Mouse (Mus musculus): ENCODE results near the gene Pax8. TPM values are rescaled to one million over a fixed set of nuclear protein-coding genes. Genes with fewer than 3 reads are reported as not detected.

Pax8 gene
- polyA plus RNA-seq, 1 experiment from 2014 or later, result 33.0 TPM

- DNase-seq (ENCODE audit: low spot score) (no peak), ATAC-seq (ENCODE audit: low FRiP score) (no peak)
- WGBS, result 9% methylated on average over 7 of the region's 7 CpGs
- peaks cover 77% of the 10 kb centered on the region for H3K27me3 ChIP-seq (ENCODE audit: control insufficient read depth, insufficient read depth, low read length)
- 0 out of 2 replicates have a peak overlapping the region, but pooled peaks have one; percentile 62 for H3K9ac ChIP-seq
- H3K36me3 ChIP-seq (replicated peaks; ENCODE audit: control insufficient read depth, insufficient read depth), result no peaks in the 10 kb centered on the region
- H3K4me2 ChIP-seq (replicated peaks), result peak overlapping the region; percentile 55
- no peaks in the 10 kb centered on the region for H3K9me3 ChIP-seq (ENCODE audit: control insufficient read depth, low read length)
- peaks cover 15% of the 10 kb centered on the region for H3K4me1 ChIP-seq (replicated peaks; ENCODE audit: control insufficient read depth, insufficient read depth, low read length)
- H3K4me3 ChIP-seq (replicated peaks; ENCODE audit: low read length), result peak overlapping the region; percentile 38
- peak overlapping the region; percentile 49; the same call in 1 of the 2 replicates for H3K27ac ChIP-seq
Observed at GRCm38 (mm10) chr2:24472111-24472510, 3.3 kb downstream of the Pax8 start.

- Histone ChIP-seq H3K4me2 (replicated peaks) (0 out of 2 replicates have a peak overlapping the region, but pooled peaks have one; percentile 29), H3K9me3 (ENCODE audit: control insufficient read depth, low read length) (no peaks in the 10 kb centered on the region), H3K27ac (no peak overlapping the region), H3K4me3 (replicated peaks; ENCODE audit: low read length) (no peak overlapping the region), H3K4me1 (replicated peaks; ENCODE audit: control insufficient read depth, insufficient read depth, low read length) (peaks cover 11% of the 10 kb centered on the region), H3K9ac (no peak overlapping the region), H3K36me3 (replicated peaks; ENCODE audit: control insufficient read depth, insufficient read depth) (no peaks in the 10 kb centered on the region), H3K27me3 (ENCODE audit: control insufficient read depth, insufficient read depth, low read length) (peaks cover 47% of the 10 kb centered on the region)
- WGBS, result 64% methylated on average over 4 of the region's 4 CpGs
- DNase-seq (ENCODE audit: low spot score) (no peak), ATAC-seq (ENCODE audit: low FRiP score) (no peak)
Observed at GRCm38 (mm10) chr2:24469102-24469501, 6.3 kb downstream of the Pax8 start.

GRCm38 (mm10) chr2:24468430-24468829 is 7.0 kb downstream of the Pax8 start:
- DNase-seq (ENCODE audit: low spot score) (no peak), ATAC-seq (ENCODE audit: low FRiP score) (no peak)
- Histone ChIP-seq H3K4me3 (replicated peaks; ENCODE audit: low read length) (no peak overlapping the region), H3K27me3 (ENCODE audit: control insufficient read depth, insufficient read depth, low read length) (peaks cover 41% of the 10 kb centered on the region), H3K4me1 (replicated peaks; ENCODE audit: control insufficient read depth, insufficient read depth, low read length) (peaks cover 4% of the 10 kb centered on the region; the same call in 1 of the 2 replicates), H3K36me3 (replicated peaks; ENCODE audit: control insufficient read depth, insufficient read depth) (no peaks in the 10 kb centered on the region), H3K9ac (no peak overlapping the region), H3K9me3 (ENCODE audit: control insufficient read depth, low read length) (no peaks in the 10 kb centered on the region), H3K27ac (no peak overlapping the region), H3K4me2 (replicated peaks) (peak overlapping the region; percentile 21)
- WGBS, result 42% methylated on average over 1 of the region's 1 CpGs

- H3K4me3 ChIP-seq (replicated peaks; ENCODE audit: low read length), result no peak overlapping the region
- DNase-seq (ENCODE audit: low spot score), result no peak
- ATAC-seq (ENCODE audit: low FRiP score), result no peak
- H3K9me3 ChIP-seq (ENCODE audit: control insufficient read depth, low read length), result no peaks in the 10 kb centered on the region
- H3K4me2 ChIP-seq (replicated peaks), result no peak overlapping the region
- H3K27ac ChIP-seq, result no peak overlapping the region
- no peak overlapping the region for H3K9ac ChIP-seq
- peaks cover 31% of the 10 kb centered on the region for H3K27me3 ChIP-seq (ENCODE audit: control insufficient read depth, insufficient read depth, low read length)
- no peaks in the 10 kb centered on the region for H3K36me3 ChIP-seq (replicated peaks; ENCODE audit: control insufficient read depth, insufficient read depth)
- WGBS, result 19% methylated on average over 1 of the region's 1 CpGs
- H3K4me1 ChIP-seq (replicated peaks; ENCODE audit: control insufficient read depth, insufficient read depth, low read length), result 0 out of 2 replicates have a peak, but pooled peaks cover 3% of the 10 kb centered on the region
Observed at GRCm38 (mm10) chr2:24467156-24467555, 8.2 kb downstream of the Pax8 start.

- Histone ChIP-seq H3K27me3 (ENCODE audit: control insufficient read depth, insufficient read depth, low read length) (no peaks in the 10 kb centered on the region), H3K27ac (no peak overlapping the region), H3K9me3 (ENCODE audit: control insufficient read depth, low read length) (no peaks in the 10 kb centered on the region), H3K9ac (no peak overlapping the region), H3K36me3 (replicated peaks; ENCODE audit: control insufficient read depth, insufficient read depth) (no peaks in the 10 kb centered on the region), H3K4me2 (replicated peaks) (no peak overlapping the region), H3K4me1 (replicated peaks; ENCODE audit: control insufficient read depth, insufficient read depth, low read length) (no peaks in the 10 kb centered on the region), H3K4me3 (replicated peaks; ENCODE audit: low read length) (no peak overlapping the region)
- DNase-seq (ENCODE audit: low spot score) (no peak), ATAC-seq (ENCODE audit: low FRiP score) (no peak)
- 24% methylated on average over 2 of the region's 2 CpGs for WGBS
Observed at GRCm38 (mm10) chr2:24460808-24461127, 14.6 kb downstream of the Pax8 start.

GRCm38 (mm10) chr2:24460112-24460807 is 15.1 kb downstream of the Pax8 start:
- Histone ChIP-seq H3K27me3 (ENCODE audit: control insufficient read depth, insufficient read depth, low read length) (no peaks in the 10 kb centered on the region), H3K27ac (no peak overlapping the region), H3K4me2 (replicated peaks) (no peak overlapping the region), H3K4me3 (replicated peaks; ENCODE audit: low read length) (no peak overlapping the region), H3K9me3 (ENCODE audit: control insufficient read depth, low read length) (no peaks in the 10 kb centered on the region), H3K36me3 (replicated peaks; ENCODE audit: control insufficient read depth, insufficient read depth) (no peaks in the 10 kb centered on the region), H3K9ac (no peak overlapping the region), H3K4me1 (replicated peaks; ENCODE audit: control insufficient read depth, insufficient read depth, low read length) (no peaks in the 10 kb centered on the region)
- ATAC-seq (ENCODE audit: low FRiP score) (no peak), DNase-seq (ENCODE audit: low spot score) (no peak)
- WGBS, result 49% methylated on average over 9 of the region's 9 CpGs

GRCm38 (mm10) chr2:24456841-24457240 is 18.6 kb downstream of the Pax8 start:
- no peak overlapping the region for H3K27ac ChIP-seq
- H3K27me3 ChIP-seq (ENCODE audit: control insufficient read depth, insufficient read depth, low read length), result no peaks in the 10 kb centered on the region
- ATAC-seq (ENCODE audit: low FRiP score) (no peak), DNase-seq (ENCODE audit: low spot score) (no peak)
- WGBS, result 85% methylated on average over 4 of the region's 4 CpGs
- no peaks in the 10 kb centered on the region for H3K9me3 ChIP-seq (ENCODE audit: control insufficient read depth, low read length)
- H3K4me2 ChIP-seq (replicated peaks), result no peak overlapping the region
- no peaks in the 10 kb centered on the region for H3K36me3 ChIP-seq (replicated peaks; ENCODE audit: control insufficient read depth, insufficient read depth)
- peaks cover 3% of the 10 kb centered on the region; the same call in 1 of the 2 replicates for H3K4me1 ChIP-seq (replicated peaks; ENCODE audit: control insufficient read depth, insufficient read depth, low read length)
- no peak overlapping the region for H3K4me3 ChIP-seq (replicated peaks; ENCODE audit: low read length)
- H3K9ac ChIP-seq, result no peak overlapping the region

- H3K4me1 ChIP-seq (replicated peaks; ENCODE audit: control insufficient read depth, insufficient read depth, low read length), result peaks cover 3% of the 10 kb centered on the region; the same call in 1 of the 2 replicates
- H3K27me3 ChIP-seq (ENCODE audit: control insufficient read depth, insufficient read depth, low read length), result no peaks in the 10 kb centered on the region
- no peak for DNase-seq (ENCODE audit: low spot score)
- H3K27ac ChIP-seq, result peak overlapping the region; percentile 65; the same call in 1 of the 2 replicates
- no peaks in the 10 kb centered on the region for H3K36me3 ChIP-seq (replicated peaks; ENCODE audit: control insufficient read depth, insufficient read depth)
- no peaks in the 10 kb centered on the region for H3K9me3 ChIP-seq (ENCODE audit: control insufficient read depth, low read length)
- H3K4me3 ChIP-seq (replicated peaks; ENCODE audit: low read length), result no peak overlapping the region
- no peak overlapping the region for H3K9ac ChIP-seq
- no peak overlapping the region for H3K4me2 ChIP-seq (replicated peaks)
- ATAC-seq (ENCODE audit: low FRiP score), result no peak
- 57% methylated on average over 6 of the region's 6 CpGs for WGBS
Observed at GRCm38 (mm10) chr2:24455057-24455855, 20.1 kb downstream of the Pax8 start.

GRCm38 (mm10) chr2:24454429-24455011 is 20.9 kb downstream of the Pax8 start:
- Histone ChIP-seq H3K36me3 (replicated peaks; ENCODE audit: control insufficient read depth, insufficient read depth) (no peaks in the 10 kb centered on the region), H3K9ac (no peak overlapping the region), H3K4me1 (replicated peaks; ENCODE audit: control insufficient read depth, insufficient read depth, low read length) (peaks cover 3% of the 10 kb centered on the region; the same call in 1 of the 2 replicates), H3K27me3 (ENCODE audit: control insufficient read depth, insufficient read depth, low read length) (no peaks in the 10 kb centered on the region), H3K27ac (peak overlapping the region; percentile 65), H3K9me3 (ENCODE audit: control insufficient read depth, low read length) (no peaks in the 10 kb centered on the region), H3K4me3 (replicated peaks; ENCODE audit: low read length) (no peak overlapping the region), H3K4me2 (replicated peaks) (no peak overlapping the region)
- DNase-seq (ENCODE audit: low spot score) (no peak), ATAC-seq (ENCODE audit: low FRiP score) (peak; percentile 74)
- 25% methylated on average over 1 of the region's 1 CpGs for WGBS

Data from hindbrain, embryonic 14.5 days (tissue).